Mouse (Mus musculus) C2C12 (cell line): ENCODE data around the gene Lactb.

Experiments used
- CEBPB ChIP-seq: IDR thresholded peaks from one replicate; pipeline ENCODE4 v1.6.1; 2011; ENCODE audit warnings: low read depth, mild to moderate bottlenecking, control low read depth, moderate library complexity
- CTCF ChIP-seq: IDR thresholded peaks from one replicate; pipeline ENCODE4 v1.5.1; 2011; ENCODE audit not compliant: control insufficient read depth, insufficient read depth, insufficient read length
- MAX ChIP-seq: IDR thresholded peaks from one replicate; pipeline ENCODE4 v1.6.1; 2011; ENCODE audit warnings: mild to moderate bottlenecking, control low read depth
- MYOD1 ChIP-seq: IDR thresholded peaks from one replicate; pipeline ENCODE4 v1.6.1; 2011; ENCODE audit warnings: low read depth; ENCODE audit not compliant: control insufficient read depth, insufficient read length
- USF1 ChIP-seq: IDR thresholded peaks from one replicate; pipeline ENCODE4 v1.6.1; 2011; ENCODE audit warnings: low read depth, mild to moderate bottlenecking, control low read depth, moderate library complexity

GRCm38 (mm10) chr9:66925853-66926252 lies 49.4 kb downstream of the Lactb start:
- TF ChIP-seq CEBPB (no peak), CTCF (no peak), USF1 (no peak), MAX (no peak), MYOD1 (no peak)
